Mouse (Mus musculus): ENCODE data around the gene Rtp3. TPM values are rescaled to one million over a fixed set of nuclear protein-coding genes. Genes with fewer than 3 reads are reported as not detected.
A peak's percentile ranks its signal among the peaks of the same experiment; 100 is the strongest.

Gene Rtp3
- total RNA-seq, 2 experiments from 2014 or later, result not detected

DNA sequence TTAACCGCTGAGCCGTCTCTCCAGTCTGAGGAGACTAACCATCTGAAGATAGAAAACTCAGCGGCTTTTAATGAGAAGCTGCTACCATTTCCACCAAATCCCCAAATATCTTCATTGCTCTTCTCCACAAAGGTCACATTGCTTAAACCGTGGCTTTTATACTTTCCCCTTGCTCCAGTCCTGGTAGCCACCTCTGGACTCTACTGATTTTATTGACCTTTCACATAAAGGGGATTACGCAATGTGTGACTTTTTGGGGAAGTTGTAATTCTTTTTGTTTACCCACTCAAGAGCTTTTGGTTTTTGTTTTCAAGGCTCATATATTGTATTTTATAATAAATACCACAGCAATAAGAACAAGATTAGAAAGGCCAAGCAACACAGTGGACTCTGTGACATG, 4.8 kb downstream of the Rtp3 start:
- no peak for ATAC-seq (replicated peaks; ENCODE audit: low FRiP score, low TSS enrichment, poor library complexity, severe bottlenecking)

DNA sequence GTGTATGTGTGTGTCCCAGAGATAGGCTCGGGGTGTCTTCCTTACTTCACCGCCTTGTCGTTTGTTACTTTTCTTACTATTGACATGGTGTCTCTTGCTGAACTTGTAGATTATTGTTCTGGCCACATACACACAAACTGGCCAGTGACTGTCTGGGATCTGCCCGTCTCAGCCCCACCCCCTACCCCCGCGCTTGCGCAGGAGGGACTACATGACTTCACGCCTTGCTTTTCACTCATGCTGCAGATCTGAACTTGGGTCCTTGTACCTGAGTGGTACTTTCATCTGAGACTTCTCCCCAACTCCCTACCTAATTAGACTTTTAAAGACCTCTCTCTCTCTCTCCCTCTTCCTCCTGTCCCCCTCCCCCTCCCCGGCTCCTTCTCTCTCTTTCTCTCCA, 6.3 kb downstream of the Rtp3 start:
- no peak for ATAC-seq (replicated peaks; ENCODE audit: low FRiP score, low TSS enrichment, poor library complexity, severe bottlenecking)

DNA sequence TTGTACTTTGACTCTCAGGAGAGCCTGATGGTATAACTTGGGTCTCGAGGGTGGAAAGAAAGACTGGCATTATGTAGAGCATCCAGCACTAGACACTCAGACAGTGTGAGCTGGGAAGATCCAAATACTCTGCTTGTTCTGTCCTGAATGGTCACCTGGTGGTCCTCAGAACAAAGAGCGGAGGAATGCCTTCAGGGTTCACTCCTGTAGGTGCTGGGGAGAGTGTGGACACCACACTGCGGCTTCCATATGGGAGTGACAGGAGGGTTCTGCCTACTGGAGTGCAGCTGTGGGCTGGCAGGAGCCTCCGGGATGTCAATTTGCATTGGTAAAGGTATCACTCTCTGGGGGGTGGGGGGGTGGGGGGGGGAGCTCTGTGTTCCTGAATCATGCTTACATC, 8.0 kb downstream of the Rtp3 start:
- no peak for ATAC-seq (replicated peaks; ENCODE audit: low FRiP score, low TSS enrichment, poor library complexity, severe bottlenecking)

DNA sequence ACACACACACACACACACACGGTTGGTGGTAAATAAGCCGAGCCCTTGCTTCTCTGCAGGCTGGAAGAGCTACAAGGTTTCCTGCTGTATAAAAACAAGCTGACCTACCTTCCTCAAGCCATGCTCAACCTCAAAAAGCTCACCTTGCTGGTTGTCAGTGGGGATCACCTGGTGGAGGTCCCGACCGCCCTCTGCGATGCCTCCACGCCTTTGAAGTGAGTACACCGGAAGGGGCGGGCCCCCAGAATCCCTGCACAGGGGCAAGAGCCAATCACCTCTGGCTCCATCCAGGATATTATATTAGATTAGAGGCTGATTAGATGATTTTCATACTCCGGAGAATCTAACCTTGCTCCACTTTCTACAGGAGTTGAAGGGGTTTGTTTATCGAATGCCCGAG, 11.0 kb downstream of the Rtp3 start:
- ATAC-seq (replicated peaks; ENCODE audit: low FRiP score, low TSS enrichment, poor library complexity, severe bottlenecking), result no peak

DNA sequence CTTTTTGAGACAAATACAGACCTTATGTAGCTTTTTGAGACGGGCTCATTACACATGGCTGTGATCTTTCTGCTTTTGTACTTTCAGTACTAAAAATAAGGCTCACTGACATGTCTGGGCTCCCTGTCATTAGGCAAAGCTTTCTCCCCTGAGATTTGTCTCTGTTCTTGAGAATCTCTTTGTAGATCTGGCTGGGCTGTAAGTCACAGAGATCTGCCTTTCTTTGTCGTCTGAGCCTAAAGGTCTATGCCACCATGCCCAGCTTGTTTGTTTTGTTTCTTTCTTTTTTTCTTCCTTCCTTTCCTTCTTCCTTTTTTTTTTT, 24.5 kb downstream of the Rtp3 start:
- ATAC-seq (replicated peaks; ENCODE audit: low FRiP score, low TSS enrichment, poor library complexity, severe bottlenecking), result no peak

DNA sequence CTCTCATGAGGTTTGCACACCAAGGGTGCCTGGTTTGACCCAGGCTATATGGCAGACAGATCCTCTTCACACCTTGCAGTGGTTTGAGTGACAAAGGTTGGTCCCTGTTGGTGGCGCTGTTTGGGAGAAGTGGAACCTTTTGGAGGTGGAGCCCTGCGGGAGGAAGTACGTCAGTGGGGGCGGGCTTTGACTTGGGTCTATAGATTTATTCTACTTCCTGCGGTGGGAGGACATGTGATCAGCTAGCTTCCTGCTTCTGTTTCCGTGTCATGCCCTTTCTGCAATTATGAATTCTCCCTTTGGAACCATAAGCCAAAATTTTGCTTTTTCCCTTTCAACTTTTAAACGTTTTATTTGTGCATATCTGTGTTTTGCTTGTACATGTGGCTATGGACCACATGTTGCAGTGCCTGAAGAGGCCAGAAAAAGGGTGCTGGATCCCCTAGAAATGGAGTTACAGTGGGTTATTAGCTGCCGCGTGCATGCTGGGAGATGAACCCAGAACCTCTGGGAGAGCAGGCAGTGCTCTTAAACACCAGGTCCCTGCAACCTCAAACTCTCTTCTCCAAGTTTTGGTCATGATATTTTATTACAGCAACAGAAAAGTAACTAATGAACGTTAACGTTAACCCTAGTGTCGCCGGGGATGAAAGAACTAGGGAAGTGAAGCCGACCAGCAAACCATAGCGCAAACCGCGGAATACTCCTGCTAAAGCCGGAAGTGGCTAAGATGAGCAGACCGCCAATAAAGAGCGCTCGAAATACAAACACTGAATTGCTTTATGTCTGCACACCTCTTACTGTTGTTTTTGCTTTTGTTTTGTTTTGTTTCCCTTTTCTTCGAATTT, 25.1 kb downstream of the Rtp3 start:
- no peak for ATAC-seq (replicated peaks; ENCODE audit: low FRiP score, low TSS enrichment, poor library complexity, severe bottlenecking)

DNA sequence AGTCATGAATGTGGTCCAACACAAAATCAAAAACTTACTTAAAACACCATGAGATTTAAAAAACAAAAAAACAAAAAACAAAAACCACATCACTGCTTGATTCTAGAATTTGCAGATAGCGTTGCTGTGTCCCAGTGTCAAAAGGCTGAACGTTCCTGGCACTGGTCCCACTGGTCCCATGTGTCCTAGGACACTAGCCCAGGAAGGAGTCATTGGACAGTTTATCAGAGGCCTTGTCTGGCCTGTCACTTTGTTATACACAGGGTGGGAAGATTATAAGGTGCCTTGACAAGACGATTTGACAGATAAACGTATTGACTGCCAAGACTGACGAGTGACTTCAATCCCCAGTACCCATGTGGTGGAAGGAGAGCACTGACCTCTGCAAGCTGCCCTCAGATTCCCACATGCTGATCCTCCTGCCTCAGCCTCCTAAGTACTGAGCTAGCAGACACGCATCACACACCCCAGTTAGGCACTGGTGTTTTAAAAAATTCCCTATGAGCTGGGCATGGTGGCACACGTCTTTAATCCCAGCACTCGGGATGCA, 26.7 kb downstream of the Rtp3 start:
- ATAC-seq (replicated peaks; ENCODE audit: low FRiP score, low TSS enrichment, poor library complexity, severe bottlenecking), result no peak

DNA sequence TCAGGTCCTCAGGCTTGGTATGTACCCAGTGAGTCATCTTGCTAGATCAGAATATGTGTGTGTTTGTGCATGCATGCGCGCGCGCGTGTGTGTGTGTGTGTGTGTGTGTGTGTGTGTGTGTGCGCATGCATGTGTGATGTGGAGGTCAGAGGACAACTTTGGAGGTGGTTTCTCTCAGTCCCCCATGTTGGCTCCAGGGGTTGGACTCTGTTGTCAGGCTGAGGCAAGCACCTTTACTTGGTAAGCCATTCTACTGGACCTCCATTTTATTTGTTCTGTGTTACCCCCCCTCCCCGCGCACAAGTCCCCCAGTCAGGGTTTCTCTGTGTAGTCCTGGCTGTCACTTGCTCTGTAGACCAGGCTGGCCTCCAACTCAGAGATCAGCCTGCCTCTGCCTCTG, 29.0 kb downstream of the Rtp3 start:
- ATAC-seq (replicated peaks; ENCODE audit: low FRiP score, low TSS enrichment, poor library complexity, severe bottlenecking), result no peak

DNA sequence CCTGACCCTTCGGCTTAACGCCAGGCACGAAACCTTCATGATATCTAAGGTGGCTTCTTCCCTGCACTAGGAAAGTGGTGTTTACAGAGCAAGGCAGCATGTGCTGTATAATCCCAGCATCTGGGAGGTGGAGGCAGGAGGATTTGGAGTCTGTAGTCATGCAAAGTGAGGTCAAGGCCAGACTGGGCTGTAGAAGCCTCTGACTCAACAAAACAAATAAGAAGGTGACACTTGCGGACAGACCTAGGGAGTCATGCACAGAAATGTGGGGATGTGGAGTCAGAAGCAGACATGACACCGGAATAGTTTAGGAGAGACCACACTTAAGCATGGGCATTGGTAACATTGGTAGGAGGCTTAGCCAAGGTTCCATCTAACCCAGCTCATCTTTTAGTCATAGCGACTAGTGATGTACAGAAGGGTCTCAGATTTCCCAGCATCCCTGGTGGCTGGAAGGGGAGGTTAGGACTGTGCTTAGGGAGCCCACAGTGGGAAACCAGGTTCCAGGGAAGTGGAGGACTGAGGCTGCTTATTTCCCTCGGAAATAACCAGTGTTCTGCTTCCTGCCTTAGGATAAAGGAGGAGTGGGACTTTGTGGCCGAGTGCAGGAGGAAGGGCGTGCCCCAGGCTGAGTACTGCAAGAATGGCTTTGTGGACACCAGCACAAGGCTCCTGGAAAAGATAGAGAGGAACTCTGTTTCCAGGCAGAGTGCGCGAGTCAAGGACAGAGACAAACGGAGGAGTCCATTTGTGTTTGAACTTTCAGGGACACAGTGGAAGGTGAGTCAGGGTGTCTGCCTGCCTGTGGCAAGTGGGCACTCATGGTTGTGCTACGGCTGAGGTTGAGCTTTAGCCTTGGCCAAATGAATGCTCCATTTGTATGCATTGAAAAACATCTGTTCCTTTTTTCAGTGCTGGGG, 29.9 kb downstream of the Rtp3 start:
- ATAC-seq (replicated peaks; ENCODE audit: low FRiP score, low TSS enrichment, poor library complexity, severe bottlenecking), result peak; percentile 37; the same call in 1 of the 2 replicates

DNA sequence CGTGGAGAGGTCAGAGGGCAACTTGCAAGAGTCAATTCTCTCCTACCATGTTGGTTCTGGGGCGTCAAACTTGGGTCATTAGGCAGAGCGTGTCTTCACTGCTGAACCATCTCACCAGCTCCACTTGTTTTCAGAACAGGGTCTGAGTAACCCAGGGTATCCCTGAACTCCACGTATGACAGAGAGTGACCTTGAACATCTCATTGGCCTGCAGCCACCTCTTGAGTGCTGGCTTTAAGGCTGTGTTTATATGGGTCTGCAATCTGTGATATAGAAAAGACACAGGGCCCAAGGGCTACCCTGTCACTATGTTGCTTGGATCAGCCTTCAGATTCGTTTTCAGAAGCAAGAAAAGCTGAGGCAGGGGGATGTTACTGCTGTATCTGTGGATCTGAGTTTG, 30.7 kb downstream of the Rtp3 start:
- no peak for ATAC-seq (replicated peaks; ENCODE audit: low FRiP score, low TSS enrichment, poor library complexity, severe bottlenecking)

DNA sequence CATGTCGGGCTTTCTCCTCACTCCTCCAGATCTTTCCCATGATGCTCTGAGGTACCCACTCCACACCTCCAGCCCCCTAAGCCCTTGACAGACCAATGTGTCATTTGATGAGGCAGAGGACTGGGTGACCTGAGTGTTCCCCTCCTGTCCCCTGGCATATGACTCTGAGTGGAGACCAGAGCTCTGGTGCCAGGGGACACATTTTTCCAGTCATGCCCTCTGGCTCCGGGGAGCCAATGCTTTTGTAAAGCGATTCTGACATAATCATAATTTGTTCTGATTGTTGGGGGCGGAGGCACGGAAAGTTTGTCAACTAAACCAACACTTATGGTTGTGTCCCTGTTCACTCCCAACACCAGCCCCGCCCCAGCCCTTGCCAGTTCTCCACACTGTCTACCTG, 34.4 kb downstream of the Rtp3 start:
- ATAC-seq (replicated peaks; ENCODE audit: low FRiP score, low TSS enrichment, poor library complexity, severe bottlenecking), result no peak

DNA sequence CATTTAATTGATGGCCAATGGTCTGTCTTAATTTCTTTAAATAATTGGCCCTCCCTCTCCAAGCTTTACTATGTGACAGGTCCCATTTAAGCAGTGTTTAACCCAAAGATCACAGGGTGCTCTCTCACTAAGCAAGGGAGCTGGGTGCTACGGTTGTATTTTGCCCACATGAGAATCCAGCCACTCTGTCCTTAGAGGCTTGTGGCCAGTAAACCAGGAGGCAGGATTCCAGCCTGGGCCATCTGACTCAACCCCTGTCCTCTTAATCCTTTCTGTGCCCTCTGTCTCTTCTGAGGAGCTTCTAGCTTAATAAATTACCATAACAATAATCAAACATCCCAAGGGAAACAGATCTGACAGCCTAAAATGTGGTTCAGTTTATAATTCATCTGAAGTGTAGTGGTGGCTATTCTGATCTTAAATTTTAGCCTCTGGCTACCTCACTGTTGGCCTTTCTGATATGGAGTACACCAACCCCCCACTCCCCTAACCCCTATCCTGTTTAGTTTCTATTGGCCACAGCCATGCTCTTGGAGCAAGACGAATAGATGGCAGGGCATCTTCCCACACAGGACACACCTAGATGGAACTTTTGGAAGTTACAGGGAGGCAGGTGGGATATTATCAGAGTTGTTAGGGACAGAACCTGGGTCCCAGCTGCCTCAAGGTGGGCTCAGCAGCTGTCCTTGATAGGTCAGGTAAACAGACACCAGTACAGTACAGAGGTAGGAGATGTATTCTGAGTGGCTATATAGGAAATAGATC, 35.5 kb downstream of the Rtp3 start:
- ATAC-seq (replicated peaks; ENCODE audit: low FRiP score, low TSS enrichment, poor library complexity, severe bottlenecking), result no peak

DNA sequence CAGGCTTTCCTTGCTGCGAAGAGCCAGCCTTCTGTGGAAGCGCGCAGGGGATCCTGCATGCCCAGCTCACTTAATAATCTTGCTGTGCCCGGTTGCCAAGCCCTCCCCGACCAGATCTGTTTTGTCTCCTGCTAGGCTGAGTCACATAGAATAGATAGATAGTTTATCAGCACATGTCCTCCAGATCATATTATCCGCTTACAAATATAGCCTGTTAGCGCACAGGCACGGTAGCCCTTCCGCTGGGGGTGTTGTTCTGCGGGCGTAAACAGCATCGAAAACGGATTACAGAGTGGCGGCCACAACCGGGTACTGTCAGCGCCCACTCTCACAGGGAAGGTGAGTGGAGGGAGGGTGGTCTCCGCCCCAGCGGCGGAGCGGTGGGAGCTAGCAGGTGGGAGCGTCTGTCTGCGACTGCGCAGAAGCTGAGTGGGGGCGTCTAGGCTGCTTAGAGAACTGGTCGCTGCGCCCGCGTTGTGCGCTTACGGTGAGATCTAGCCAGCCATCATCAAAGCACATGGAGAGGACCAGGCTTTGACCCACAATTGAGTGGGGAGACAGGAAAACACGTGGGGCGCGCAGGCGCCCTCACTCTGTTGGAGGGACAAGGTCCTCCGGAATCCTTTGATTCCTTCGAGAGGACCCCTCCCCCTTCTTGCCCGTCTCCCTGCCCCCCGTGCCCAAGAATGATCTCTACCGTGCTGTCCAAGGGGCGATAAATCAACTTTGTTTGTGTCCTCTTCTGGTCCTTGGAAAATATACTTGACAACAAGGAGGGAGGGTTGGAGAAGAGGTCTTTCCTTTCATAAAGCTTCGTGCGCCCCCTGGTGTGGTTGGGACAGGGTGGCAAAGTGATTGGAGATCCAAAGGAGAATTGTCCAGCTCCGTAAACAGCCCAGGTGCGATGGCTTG, 36.6 kb downstream of the Rtp3 start:
- peak; percentile 49 for ATAC-seq (replicated peaks; ENCODE audit: low FRiP score, low TSS enrichment, poor library complexity, severe bottlenecking)

DNA sequence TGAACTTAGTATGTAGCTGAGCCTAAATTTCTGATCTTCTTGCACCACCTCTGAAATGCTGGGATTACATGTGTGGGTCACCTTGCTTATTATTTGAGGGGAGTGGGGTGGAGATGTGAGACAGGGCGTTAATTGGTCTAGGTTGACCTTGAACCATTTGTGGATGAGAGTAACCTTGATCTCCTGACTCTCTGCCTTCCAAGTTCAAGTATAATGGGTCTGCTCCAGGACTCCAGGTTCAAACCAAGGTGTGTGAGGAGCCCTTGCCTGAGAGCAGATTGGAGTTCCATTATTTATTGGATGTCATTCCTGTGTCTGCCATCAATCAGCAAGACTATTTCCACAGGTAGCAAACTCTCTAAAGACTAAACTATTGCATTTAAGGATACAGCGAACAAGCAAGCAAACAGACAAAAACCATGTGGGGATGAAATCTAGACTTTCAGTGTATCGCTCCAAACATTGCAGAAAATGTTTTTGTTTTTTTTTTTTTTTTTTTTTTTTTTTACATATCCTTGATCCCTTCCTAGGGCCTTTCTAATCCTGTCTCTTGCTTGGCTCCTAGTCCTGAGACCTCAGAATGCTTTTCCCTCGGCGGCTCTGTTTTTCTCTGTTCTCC, 37.3 kb downstream of the Rtp3 start:
- no peak for ATAC-seq (replicated peaks; ENCODE audit: low FRiP score, low TSS enrichment, poor library complexity, severe bottlenecking)

DNA sequence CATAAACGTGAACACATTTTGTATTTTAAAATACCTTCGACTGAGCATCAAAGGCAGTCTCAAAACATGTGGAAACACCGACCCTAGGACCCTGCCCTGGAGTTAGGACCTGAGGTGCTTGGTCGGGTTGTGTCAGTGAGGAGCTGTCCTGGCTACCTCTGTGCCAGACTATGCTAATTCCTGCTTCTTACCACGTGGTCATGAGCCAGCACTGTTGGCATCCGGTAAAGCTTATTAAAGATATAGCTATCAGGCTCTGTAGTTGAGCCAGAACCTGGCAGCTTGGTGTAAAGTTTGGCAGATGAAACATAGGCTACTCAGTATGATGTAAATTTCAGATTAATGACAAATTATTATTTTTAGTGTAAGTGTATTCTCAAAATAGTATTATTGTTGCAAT, 38.0 kb downstream of the Rtp3 start:
- peak; percentile 75 for ATAC-seq (replicated peaks; ENCODE audit: low FRiP score, low TSS enrichment, poor library complexity, severe bottlenecking)

DNA sequence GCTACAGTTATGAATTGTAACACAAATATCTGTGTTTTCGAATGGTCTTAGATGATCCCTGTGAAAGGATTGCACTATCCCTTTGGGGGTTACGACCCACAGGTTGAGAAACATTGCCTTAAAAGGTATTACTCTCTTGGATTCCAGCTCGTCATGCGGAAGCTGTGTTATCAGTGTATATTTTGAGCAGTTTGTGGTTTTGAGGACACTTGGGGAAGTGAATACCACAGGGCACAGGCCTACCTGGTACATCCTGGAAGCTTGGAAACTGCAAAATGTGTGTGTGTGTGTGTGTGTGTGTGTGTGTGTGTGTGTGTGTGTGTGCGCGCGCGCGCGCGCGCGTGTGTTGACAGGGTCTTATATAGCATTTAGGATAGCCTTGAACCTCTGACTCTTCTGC, 38.5 kb downstream of the Rtp3 start:
- no peak for ATAC-seq (replicated peaks; ENCODE audit: low FRiP score, low TSS enrichment, poor library complexity, severe bottlenecking)

DNA sequence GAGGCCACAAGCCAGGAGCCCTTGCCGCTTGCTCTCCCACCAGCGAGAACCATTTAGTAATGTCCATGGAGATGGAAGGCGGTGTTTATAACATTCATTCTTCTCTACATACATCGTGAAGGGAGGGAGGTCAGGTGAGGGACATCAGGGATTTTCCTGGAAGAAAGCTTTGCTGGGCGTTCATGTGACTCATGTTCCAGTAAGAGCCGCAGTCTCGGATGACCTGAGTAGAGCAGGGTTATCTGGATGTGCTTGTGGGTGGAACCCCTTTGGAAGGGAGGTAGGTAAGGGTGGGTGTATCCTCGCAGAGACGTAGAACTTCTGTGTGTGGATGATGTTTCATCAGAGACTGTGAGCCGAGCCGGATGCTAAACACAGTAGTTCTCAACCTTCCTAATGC, 39.0 kb downstream of the Rtp3 start, which contains the start of gene Lrrc2:
Lrrc2 (plus strand) TSS at position 149 of the 400 bp plus-strand sequence.
- no peak for ATAC-seq (replicated peaks; ENCODE audit: low FRiP score, low TSS enrichment, poor library complexity, severe bottlenecking)

DNA sequence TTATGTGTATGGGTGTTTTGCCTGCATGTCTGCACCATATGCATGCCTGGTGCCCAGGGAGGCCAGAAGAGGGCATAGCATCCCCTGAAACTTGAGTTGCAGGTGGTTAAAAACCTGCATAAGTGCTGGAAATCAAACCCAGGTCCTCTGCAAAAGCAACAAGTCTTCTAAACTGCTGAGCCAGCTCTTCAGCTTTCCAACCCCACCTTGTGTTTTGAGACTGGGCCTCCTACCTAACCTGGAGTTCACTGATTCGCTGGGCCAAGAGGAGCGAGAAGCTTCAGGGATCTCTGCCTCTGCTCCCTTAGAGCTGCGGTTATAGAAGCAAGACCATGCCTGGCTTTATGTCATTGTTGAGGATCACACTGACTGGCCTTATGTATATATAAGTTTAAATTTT, 40.3 kb downstream of the Rtp3 start:
- no peak for ATAC-seq (replicated peaks; ENCODE audit: low FRiP score, low TSS enrichment, poor library complexity, severe bottlenecking)
